Mouse (Mus musculus) neural tube, embryonic 12.5 days (tissue): ENCODE data around the gene Pik3c2g. TPM values are rescaled to one million over a fixed set of nuclear protein-coding genes. Genes with fewer than 3 reads are reported as not detected.
A peak's percentile ranks its signal among the peaks of the same experiment; 100 is the strongest.

Experiments used
- ATAC-seq: fragments of 200-750 bp; cut with Nextera tagmentation; 2 replicates; pipeline ENCODE4 v1.8.0; 2017; ENCODE audit warnings: low read depth, mild to moderate bottlenecking, moderate TSS enrichment, moderate library complexity; ENCODE audit not compliant: low FRiP score
- H3K27ac ChIP-seq: fragments of 300-500 bp; sonication (generic); 2 replicates; pipeline ENCODE4 v1.5.1; 2016
- H3K27me3 ChIP-seq: fragments of 300-500 bp; sonication (generic); replicated peaks from 2 replicates; pipeline ENCODE4 v1.6.1; 2016; ENCODE audit warnings: mild to moderate bottlenecking
- H3K36me3 ChIP-seq: fragments of 300-500 bp; sonication (generic); 2 replicates; pipeline ENCODE4 v1.6.1; 2016; ENCODE audit warnings: mild to moderate bottlenecking
- H3K4me1 ChIP-seq: fragments of 300-500 bp; sonication (generic); 2 replicates; pipeline ENCODE4 v1.6.1; 2016
- H3K4me2 ChIP-seq: fragments of 300-500 bp; sonication (generic); replicated peaks from 2 replicates; pipeline ENCODE4 v1.6.1; 2016; ENCODE audit warnings: mild to moderate bottlenecking
- H3K4me3 ChIP-seq: fragments of 300-500 bp; sonication (generic); 2 replicates; pipeline ENCODE4 v1.5.1; 2016
- H3K9ac ChIP-seq: fragments of 300-500 bp; sonication (generic); 2 replicates; pipeline ENCODE4 v1.6.1; 2016; ENCODE audit warnings: mild to moderate bottlenecking
- H3K9me3 ChIP-seq: fragments of 300-500 bp; sonication (generic); 2 replicates; pipeline ENCODE4 v1.6.1; 2016; ENCODE audit warnings: mild to moderate bottlenecking
- WGBS: fragments of 180-500 bp; shearing (Covaris S2); methylation state at CpG from one replicate; pipeline ENCODE4 v1.1.7; 2016; 5-methylcytosine and 5-hydroxymethylcytosine counted together
- polyA plus RNA-seq: library from polyadenylated mRNA; unstranded; fragments of >200 nt; fragmentation: Nextera tagmentation; extraction: Ambion mirVana; gene quantifications from 2 replicates; pipeline ENCODE4 v1.2.1, GENCODE M21; 2016

Gene Pik3c2g
- polyA plus RNA-seq, 1 experiment from 2014 or later, result 0.24 TPM

GRCm38 (mm10) chr6:139746758-139747479 lies 159.9 kb downstream of the Pik3c2g start:
- Histone ChIP-seq H3K36me3 (no peaks in the 10 kb centered on the region), H3K4me2 (no peak overlapping the region), H3K4me3 (no peak overlapping the region), H3K9me3 (no peaks in the 10 kb centered on the region), H3K27me3 (no peaks in the 10 kb centered on the region), H3K4me1 (no peaks in the 10 kb centered on the region), H3K27ac (no peak overlapping the region), H3K9ac (no peak overlapping the region)
- ATAC-seq, result peak; percentile 85
- WGBS, result 68% methylated on average over 7 of the region's 7 CpGs

- WGBS, result 90% methylated on average over 13 of the region's 13 CpGs
- Histone ChIP-seq H3K9me3 (no peaks in the 10 kb centered on the region), H3K27ac (no peak overlapping the region), H3K36me3 (no peaks in the 10 kb centered on the region), H3K27me3 (no peaks in the 10 kb centered on the region), H3K9ac (no peak overlapping the region), H3K4me2 (no peak overlapping the region), H3K4me3 (no peak overlapping the region), H3K4me1 (no peaks in the 10 kb centered on the region)
- no peak for ATAC-seq
These were observed 161.2 kb downstream of the Pik3c2g start for GRCm38 (mm10) chr6:139748091-139748771.

- no peaks in the 10 kb centered on the region for H3K36me3 ChIP-seq
- H3K4me1 ChIP-seq, result no peaks in the 10 kb centered on the region
- H3K9ac ChIP-seq, result no peak overlapping the region
- ATAC-seq, result no peak
- no peaks in the 10 kb centered on the region for H3K27me3 ChIP-seq
- no peak overlapping the region for H3K27ac ChIP-seq
- 87% methylated on average over 2 of the region's 2 CpGs for WGBS
- H3K4me2 ChIP-seq, result no peak overlapping the region
- no peaks in the 10 kb centered on the region for H3K9me3 ChIP-seq
- no peak overlapping the region for H3K4me3 ChIP-seq
These were observed 163.6 kb downstream of the Pik3c2g start for GRCm38 (mm10) chr6:139750599-139750998.

- no peak for ATAC-seq
- Histone ChIP-seq H3K4me2 (no peak overlapping the region), H3K9me3 (no peaks in the 10 kb centered on the region), H3K27ac (no peak overlapping the region), H3K9ac (no peak overlapping the region), H3K36me3 (no peaks in the 10 kb centered on the region), H3K4me1 (no peaks in the 10 kb centered on the region), H3K4me3 (no peak overlapping the region), H3K27me3 (no peaks in the 10 kb centered on the region)
- WGBS, result 77% methylated on average over 3 of the region's 3 CpGs
These were observed 164.0 kb downstream of the Pik3c2g start for GRCm38 (mm10) chr6:139751022-139751421.

GRCm38 (mm10) chr6:139757876-139758275 lies 170.9 kb downstream of the Pik3c2g start:
- Histone ChIP-seq H3K4me3 (no peak overlapping the region), H3K9ac (no peak overlapping the region), H3K27me3 (no peaks in the 10 kb centered on the region), H3K36me3 (no peaks in the 10 kb centered on the region), H3K9me3 (no peaks in the 10 kb centered on the region), H3K27ac (no peak overlapping the region), H3K4me1 (no peaks in the 10 kb centered on the region), H3K4me2 (no peak overlapping the region)
- no peak for ATAC-seq
- 94% methylated on average over 8 of the region's 8 CpGs for WGBS

- no peak overlapping the region for H3K9ac ChIP-seq
- WGBS, result 55% methylated on average over 4 of the region's 4 CpGs
- H3K27ac ChIP-seq, result no peak overlapping the region
- no peak for ATAC-seq
- no peaks in the 10 kb centered on the region for H3K36me3 ChIP-seq
- H3K4me3 ChIP-seq, result no peak overlapping the region
- H3K4me2 ChIP-seq, result no peak overlapping the region
- H3K9me3 ChIP-seq, result no peaks in the 10 kb centered on the region
- no peaks in the 10 kb centered on the region for H3K27me3 ChIP-seq
- no peaks in the 10 kb centered on the region for H3K4me1 ChIP-seq
These were observed 174.0 kb downstream of the Pik3c2g start for GRCm38 (mm10) chr6:139760978-139761377.

- Histone ChIP-seq H3K4me1 (no peaks in the 10 kb centered on the region), H3K36me3 (no peaks in the 10 kb centered on the region), H3K27ac (no peak overlapping the region), H3K27me3 (no peaks in the 10 kb centered on the region), H3K9ac (no peak overlapping the region), H3K4me3 (no peak overlapping the region), H3K9me3 (no peaks in the 10 kb centered on the region), H3K4me2 (no peak overlapping the region)
- WGBS, result 93% methylated on average over 3 of the region's 3 CpGs
- ATAC-seq, result no peak
These were observed 177.4 kb downstream of the Pik3c2g start for GRCm38 (mm10) chr6:139764398-139764797.

- H3K4me1 ChIP-seq, result no peaks in the 10 kb centered on the region
- H3K4me3 ChIP-seq, result no peak overlapping the region
These were observed 182.9 kb downstream of the Pik3c2g start for GRCm38 (mm10) chr6:139769744-139770473.

GRCm38 (mm10) chr6:139770535-139770934 lies 183.5 kb downstream of the Pik3c2g start:
- WGBS, result 40% methylated on average over 3 of the region's 3 CpGs
- no peak for ATAC-seq

More at GRCm38 (mm10) chr6:139769744-139770473, 182.9 kb downstream of the Pik3c2g start:
- Histone ChIP-seq H3K4me2 (no peak overlapping the region), H3K27me3 (no peaks in the 10 kb centered on the region), H3K9me3 (no peaks in the 10 kb centered on the region), H3K9ac (no peak overlapping the region), H3K36me3 (no peaks in the 10 kb centered on the region), H3K27ac (no peak overlapping the region)
- no peak for ATAC-seq
- 88% methylated on average over 7 of the region's 7 CpGs for WGBS

GRCm38 (mm10) chr6:139777576-139778282 lies 190.7 kb downstream of the Pik3c2g start:
- no peaks in the 10 kb centered on the region for H3K4me1 ChIP-seq
- H3K9ac ChIP-seq, result no peak overlapping the region
- H3K27me3 ChIP-seq, result no peaks in the 10 kb centered on the region
- 70% methylated on average over 11 of the region's 11 CpGs for WGBS
- no peaks in the 10 kb centered on the region for H3K36me3 ChIP-seq
- no peak overlapping the region for H3K4me2 ChIP-seq
- ATAC-seq, result peak; percentile 59; the same call in 1 of the 2 replicates
- H3K4me3 ChIP-seq, result no peak overlapping the region
- H3K9me3 ChIP-seq, result no peaks in the 10 kb centered on the region
- H3K27ac ChIP-seq, result no peak overlapping the region

More at GRCm38 (mm10) chr6:139770535-139770934, 183.5 kb downstream of the Pik3c2g start:
- H3K9me3 ChIP-seq, result no peaks in the 10 kb centered on the region
- no peak overlapping the region for H3K4me3 ChIP-seq
- no peaks in the 10 kb centered on the region for H3K36me3 ChIP-seq
- H3K9ac ChIP-seq, result no peak overlapping the region
- H3K4me2 ChIP-seq, result no peak overlapping the region
- no peak overlapping the region for H3K27ac ChIP-seq
- H3K27me3 ChIP-seq, result no peaks in the 10 kb centered on the region
- H3K4me1 ChIP-seq, result no peaks in the 10 kb centered on the region

GRCm38 (mm10) chr6:139780028-139780427 lies 193.0 kb downstream of the Pik3c2g start:
- no peaks in the 10 kb centered on the region for H3K36me3 ChIP-seq
- no peak for ATAC-seq
- no peak overlapping the region for H3K9ac ChIP-seq
- H3K9me3 ChIP-seq, result no peaks in the 10 kb centered on the region
- no peak overlapping the region for H3K27ac ChIP-seq
- H3K4me3 ChIP-seq, result no peak overlapping the region
- no peaks in the 10 kb centered on the region for H3K4me1 ChIP-seq
- no peaks in the 10 kb centered on the region for H3K27me3 ChIP-seq
- no peak overlapping the region for H3K4me2 ChIP-seq
- WGBS, result 80% methylated on average over 2 of the region's 2 CpGs

- no peak overlapping the region for H3K27ac ChIP-seq
- H3K36me3 ChIP-seq, result no peaks in the 10 kb centered on the region
- no peak for ATAC-seq
- no peaks in the 10 kb centered on the region for H3K4me1 ChIP-seq
- no peak overlapping the region for H3K4me3 ChIP-seq
- H3K9ac ChIP-seq, result no peak overlapping the region
- no peaks in the 10 kb centered on the region for H3K9me3 ChIP-seq
- 76% methylated on average over 4 of the region's 4 CpGs for WGBS
- no peak overlapping the region for H3K4me2 ChIP-seq
- no peaks in the 10 kb centered on the region for H3K27me3 ChIP-seq
These were observed 202.5 kb downstream of the Pik3c2g start for GRCm38 (mm10) chr6:139789479-139789878.
